Mouse (Mus musculus) brain, embryonic 14.5 days (tissue): ENCODE data around the gene Zfp518b.

Experiments
- CTCF ChIP-seq: fragments of 200-500 bp; IDR thresholded peaks from 2 replicates; pipeline ENCODE4 v1.5.1; 2012; ENCODE audit warnings: inconsistent platforms, mild to moderate bottlenecking, moderate library complexity, borderline replicate concordance; ENCODE audit not compliant: insufficient read depth, insufficient read length; ENCODE audit errors: extremely low read depth
- POLR2A ChIP-seq: fragments of 200-500 bp; IDR thresholded peaks from 2 replicates; pipeline ENCODE4 v1.6.1; 2012; ENCODE audit warnings: mild to moderate bottlenecking, inconsistent platforms, borderline replicate concordance; ENCODE audit not compliant: poor library complexity, insufficient read depth, insufficient read length, severe bottlenecking; ENCODE audit errors: extremely low read depth

GRCm38 (mm10) chr5:38634321-38635164, 50.1 kb downstream of the Zfp518b start:
- TF ChIP-seq CTCF: no peak
- no peak for TF ChIP-seq POLR2A
